In the genomic region with DNA sequence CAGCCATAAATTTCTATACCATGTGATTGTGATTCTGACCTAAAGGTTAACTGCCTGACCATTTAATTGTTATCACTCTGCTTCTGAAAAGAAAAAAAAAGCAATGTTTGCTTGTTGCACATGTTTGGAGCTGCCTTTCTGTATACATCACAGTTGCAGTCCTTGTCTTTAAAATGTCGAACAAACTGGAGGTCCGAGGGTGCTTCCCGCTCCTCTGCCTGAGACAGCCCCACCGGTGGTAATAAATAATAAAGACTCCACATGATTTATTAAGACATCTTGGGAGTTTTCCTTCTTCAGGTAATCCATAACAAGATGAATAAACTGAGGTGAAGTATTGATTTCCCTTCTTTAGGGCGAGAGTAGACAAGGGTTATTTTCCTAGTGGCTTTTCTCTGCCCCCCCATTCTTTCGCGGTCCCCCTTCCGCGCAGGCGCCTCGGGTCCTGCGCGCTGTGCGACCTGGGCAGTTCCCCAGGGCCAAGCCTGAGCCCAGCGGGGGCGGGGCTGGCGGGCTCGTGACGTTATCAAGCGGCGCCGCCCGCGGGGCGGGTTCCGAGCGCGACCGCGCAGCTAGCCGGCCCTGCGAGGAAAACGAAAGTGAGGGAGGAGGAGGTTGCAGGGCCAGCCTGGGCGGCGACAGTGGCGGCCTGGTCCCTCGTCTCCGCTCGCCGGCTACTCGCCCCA, we compare ENCODE assay signal across 8 mouse cellular contexts. TPM values are rescaled to one million over a fixed set of nuclear protein-coding genes. Genes with fewer than 3 reads are reported as not detected.
DNase-seq lines count a peak whose midpoint lies in the region; ATAC-seq and TF ChIP-seq lines count a peak whose summit lies in the region.

A gene (plus strand): TSS at position 520 of the 686 bp plus-strand sequence.

- under 1% methylated on average over 34 of the region's 41 CpGs for WGBS in hindbrain, postnatal 0 days

- peak within 1 kb of the TSS; percentile 97 for H3K27ac ChIP-seq in gastrocnemius, adult 2 months
- peak within 1 kb of the TSS; percentile 94 for H3K27ac ChIP-seq in hindbrain, postnatal 0 days
- peak within 1 kb of the TSS; percentile 87 for H3K27ac ChIP-seq in left cerebral cortex, adult 2 months

- H3K9ac ChIP-seq in hindbrain, postnatal 0 days (replicated peaks; ENCODE audit: low read length) = peak within 1 kb of the TSS; percentile 93

- ATAC-seq in hindbrain, postnatal 0 days = peak; percentile 97
- ATAC-seq in megakaryocyte, adult 5-6 weeks (ENCODE audit: poor library complexity, severe bottlenecking) = peak; percentile 98

- no peaks in the 10 kb centered on the region for H3K9me3 ChIP-seq in hindbrain, postnatal 0 days (ENCODE audit: low read length)

- DNase-seq in WW6 (ENCODE audit: low read depth, low spot score) = peak; percentile 80
- DNase-seq in cerebellum, postnatal 4 days (ENCODE audit: low spot score in 2 of 2) = peak; percentile 93 to 97
- peak; percentile 98 for DNase-seq in gastrocnemius, adult 2 months
- DNase-seq in hindbrain, postnatal 0 days (ENCODE audit: low spot score) = peak; percentile 97
- DNase-seq in left cerebral cortex, adult 2 months (ENCODE audit: extremely low spot score in 1 of 2, low spot score in 2 of 2) = peak; percentile 96 to 97
- DNase-seq in right cerebral cortex, adult 2 months (ENCODE audit: low spot score in 2 of 2) = peak; percentile 91 to 93
- peak; percentile 97 for DNase-seq in urinary bladder, postnatal 14 days (ENCODE audit: low spot score)

- peaks cover 3% of the 10 kb centered on the region; the same call in 1 of the 2 replicates for H3K4me1 ChIP-seq in hindbrain, postnatal 0 days (ENCODE audit: insufficient read depth, low read length)

- peak within 1 kb of the TSS; percentile 93 for H3K4me3 ChIP-seq in gastrocnemius, adult 2 months
- peak within 1 kb of the TSS; percentile 88 for H3K4me3 ChIP-seq in hindbrain, postnatal 0 days (ENCODE audit: low read length)
- peak within 1 kb of the TSS; percentile 97 for H3K4me3 ChIP-seq in left cerebral cortex, adult 2 months

- peak within 1 kb of the TSS; percentile 93 for H3K4me2 ChIP-seq in hindbrain, postnatal 0 days (ENCODE audit: low read depth, low read length)

- no peaks in the 10 kb centered on the region for H3K27me3 ChIP-seq in hindbrain, postnatal 0 days (ENCODE audit: insufficient read depth, low read length)

- TF ChIP-seq CTCF in gastrocnemius, adult 2 months (IDR thresholded peaks at IDR 0.05) = no peak
- no peak for TF ChIP-seq CTCF in hindbrain, postnatal 0 days (IDR thresholded peaks at IDR 0.05; ENCODE audit: low read depth)
- no peak; the same call in 1 of the 2 replicates for TF ChIP-seq CTCF in left cerebral cortex, adult 2 months (IDR thresholded peaks at IDR 0.05)

- intact Hi-C loops in gastrocnemius, adult 2 months (cut with DNase I) = loop anchor here (2.0 kb wide), 1 partner anchor 57 kb away; a partner anchor contains a TSS
- intact Hi-C loops in left cerebral cortex, adult 2 months (cut with DNase I) = loop anchor here (2.0 kb wide), 1 partner anchor 45 kb away; a partner anchor contains a TSS

- H3K36me3 ChIP-seq in hindbrain, postnatal 0 days (ENCODE audit: insufficient read depth, low read length) = peaks cover 4% of the 10 kb centered on the region; the same call in 1 of the 2 replicates

RNA-seq across cellular contexts. Expression of the gene that starts here (rescaled TPM):
- 10 to 100 TPM; 43.6 to 50.5 TPM for total RNA-seq in gastrocnemius, adult 2 months (2021)
- total RNA-seq in hindbrain, postnatal 0 days (2014; rRNA removed) = 69.1 and 71.5 TPM in 2 replicates
- 106 and 116 TPM in 2 replicates for polyA plus RNA-seq in hindbrain, postnatal 0 days (2015; fragmentation: Nextera tagmentation; extraction: Ambion mirVana)
- total RNA-seq in left cerebral cortex, adult 2 months (2021) = 100 to 1,000 TPM; 107 to 132 TPM
- 31.4 and 43.2 TPM in 2 replicates for total RNA-seq in megakaryocyte, adult 5-6 weeks (2015)
- total RNA-seq in megakaryocyte, adult 5-6 weeks (2017) = 242 and 307 TPM in 2 replicates

Comparison
In these comparisons a context has a peak if more than half of its experiments do, and no peak if none do; other contexts are left out.
1. Peak in every context shown above with its lines: DNase-seq, ATAC-seq, H3K4me3 ChIP-seq and H3K27ac ChIP-seq.